Mouse (Mus musculus) small intestine, adult 2 months (tissue): ENCODE results near the gene Hist1h2bl.

Experiments
- CTCF ChIP-seq: fragments of 200-500 bp; IDR thresholded peaks from 2 replicates; pipeline ENCODE4 v1.5.1; 2012; ENCODE audit warnings: low read depth, mild to moderate bottlenecking, control low read depth, inconsistent platforms, low read length, moderate library complexity, mixed read lengths; ENCODE audit not compliant: insufficient replicate concordance, insufficient read length; ENCODE audit errors: extremely low read depth
- POLR2A ChIP-seq: fragments of 200-500 bp; IDR thresholded peaks from 2 replicates; pipeline ENCODE4 v1.6.1; 2012; ENCODE audit warnings: low read depth, mild to moderate bottlenecking, control low read depth, inconsistent platforms, low read length, moderate library complexity

- TF ChIP-seq POLR2A: no peak
- no peak for TF ChIP-seq CTCF
Observed at GRCm38 (mm10) chr13:21722993-21723836, 7.3 kb upstream of the Hist1h2bl start.
